Mouse (Mus musculus) erythroblast, embryonic 14.5 days (primary cell): ENCODE measurements at regions not wholly inside any gene's neighbourhood (a gene's known extent, or its start where the extent isn't known, plus 50 kb on each side); places are given as distances from the start of the nearest gene placed in this dataset.

Source experiments
- H3K27me3 ChIP-seq: 2 replicates; pipeline ENCODE4 v1.6.1; 2012; ENCODE audit warnings: inconsistent platforms; ENCODE audit not compliant: control insufficient read depth
- H3K36me3 ChIP-seq: 2 replicates; pipeline ENCODE4 v1.6.1; 2012; ENCODE audit warnings: mild to moderate bottlenecking, inconsistent platforms; ENCODE audit not compliant: control insufficient read depth
- H3K4me1 ChIP-seq: 2 replicates; pipeline ENCODE4 v1.6.1; 2012; ENCODE audit warnings: inconsistent platforms; ENCODE audit not compliant: control insufficient read depth
- H3K4me3 ChIP-seq: replicated peaks from 2 replicates; pipeline ENCODE3; 2012; ENCODE audit warnings: moderate library complexity, mild to moderate bottlenecking, inconsistent platforms
- H3K9me3 ChIP-seq: 2 replicates; pipeline ENCODE4 v1.6.1; 2012; ENCODE audit warnings: low read length, inconsistent platforms, mixed read lengths; ENCODE audit not compliant: control insufficient read depth
- GATA1 ChIP-seq: IDR thresholded peaks from 2 replicates; pipeline ENCODE4 v1.6.1; 2012; ENCODE audit warnings: low read length, inconsistent platforms, mixed read lengths
- TAL1 ChIP-seq: IDR thresholded peaks from 3 replicates; pipeline ENCODE4 v1.6.1; 2012; ENCODE audit warnings: low read length, inconsistent platforms, mixed read lengths

DNA sequence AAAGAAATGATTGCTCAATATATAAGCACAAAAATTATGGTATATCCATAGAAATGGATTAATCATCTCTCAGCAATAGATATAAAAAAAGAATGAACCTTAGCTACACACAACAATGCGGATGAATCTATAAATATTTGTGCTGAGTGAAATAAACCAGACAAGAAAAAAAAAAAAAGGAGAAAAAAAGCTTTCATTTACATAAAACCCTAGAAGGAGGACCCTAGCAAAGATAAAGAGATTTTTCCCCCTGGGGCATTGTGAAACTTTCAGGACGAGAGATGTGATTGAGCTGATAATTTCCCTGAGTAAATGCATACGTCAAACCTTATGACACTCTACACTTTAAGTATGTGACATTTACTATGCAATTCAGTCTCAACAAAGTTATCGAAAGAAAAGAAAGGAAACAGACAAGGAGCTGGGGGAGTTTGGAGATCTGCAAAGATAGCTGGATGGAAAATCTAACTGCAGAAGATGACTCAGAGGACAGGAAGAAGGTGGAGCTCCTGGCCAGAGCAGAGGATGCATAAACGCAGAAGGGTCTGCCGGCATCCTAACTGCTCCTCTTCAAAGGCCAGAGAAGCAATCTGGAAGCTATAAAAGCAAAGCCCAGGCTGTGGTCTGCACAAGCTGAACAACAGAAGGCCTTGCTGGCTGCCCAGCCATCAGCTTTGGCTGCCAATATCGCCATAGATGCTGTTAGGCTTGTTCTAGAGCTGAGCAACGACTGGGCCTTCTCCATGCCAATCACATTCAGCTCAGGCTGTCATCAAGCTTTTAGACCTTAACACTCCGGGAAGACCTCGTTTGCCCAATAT lies 115.6 kb upstream of the Nabp1 start:
- Histone ChIP-seq H3K4me3 (no peak overlapping the region), H3K4me1 (no peaks in the 10 kb centered on the region), H3K9me3 (no peaks in the 10 kb centered on the region), H3K27me3 (no peaks in the 10 kb centered on the region), H3K36me3 (no peaks in the 10 kb centered on the region)
- TF ChIP-seq GATA1 = no peak
- TF ChIP-seq TAL1 = no peak

DNA sequence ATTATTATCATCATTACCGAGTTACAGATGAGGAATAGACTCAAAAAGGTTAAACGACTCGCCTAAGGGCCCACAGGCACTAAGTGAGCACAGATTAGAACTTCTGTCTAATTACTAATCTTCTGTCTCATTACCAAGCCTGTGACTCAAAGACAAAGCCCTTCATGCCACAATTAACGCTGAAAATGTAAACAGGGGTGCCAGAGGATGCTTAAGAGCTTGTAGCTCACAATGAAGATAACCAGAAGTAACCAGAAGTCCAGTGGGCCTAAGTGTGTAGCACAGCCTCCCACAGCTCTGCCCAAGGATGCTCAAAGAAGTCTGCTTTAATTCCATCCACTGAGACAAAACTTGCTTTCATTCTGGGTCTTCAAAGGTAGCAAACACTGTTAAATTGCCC lies 113.7 kb upstream of the Nabp1 start:
- Histone ChIP-seq H3K4me3 (no peak overlapping the region), H3K27me3 (no peaks in the 10 kb centered on the region), H3K9me3 (no peaks in the 10 kb centered on the region), H3K4me1 (no peaks in the 10 kb centered on the region), H3K36me3 (no peaks in the 10 kb centered on the region)
- TF ChIP-seq GATA1 = no peak
- no peak for TF ChIP-seq TAL1

DNA sequence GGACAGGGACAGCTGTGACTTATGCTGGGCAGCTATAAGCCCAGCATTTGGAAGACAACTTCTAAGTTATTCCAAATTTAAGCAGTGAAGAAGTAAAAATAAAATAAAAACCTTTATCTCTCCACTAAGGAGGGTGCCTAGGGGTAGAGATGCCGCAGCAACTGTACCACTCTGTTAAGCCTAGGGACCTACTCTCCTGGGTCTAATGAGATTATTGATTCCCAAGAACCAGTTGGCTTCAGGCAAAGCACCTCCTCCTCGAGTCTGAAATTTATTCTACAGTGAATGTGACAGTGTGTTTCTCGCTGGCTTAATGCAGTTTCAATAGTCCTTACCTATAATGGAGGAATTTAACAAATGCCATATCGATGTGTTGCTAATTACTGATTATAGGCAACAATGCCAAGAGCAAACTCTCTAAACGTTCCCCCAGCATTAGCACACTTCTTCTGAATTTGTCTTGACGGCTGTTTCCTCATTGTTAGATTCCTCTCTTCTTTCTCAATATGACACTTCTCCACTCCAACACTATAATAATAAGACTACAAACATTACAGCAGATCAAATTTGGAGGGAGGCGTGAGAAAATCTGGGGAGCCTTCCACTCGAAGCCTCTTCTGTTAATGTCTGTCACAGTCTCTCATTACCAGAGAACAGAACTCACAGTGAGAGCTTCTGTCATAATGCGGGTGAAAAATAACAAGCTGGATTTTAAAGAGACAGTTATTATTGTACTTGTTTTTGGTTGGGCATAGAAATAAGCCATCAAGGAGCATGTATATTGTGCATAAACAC lies 112.6 kb upstream of the Nabp1 start:
- Histone ChIP-seq H3K4me3 (no peak overlapping the region), H3K9me3 (no peaks in the 10 kb centered on the region), H3K27me3 (no peaks in the 10 kb centered on the region), H3K4me1 (no peaks in the 10 kb centered on the region), H3K36me3 (no peaks in the 10 kb centered on the region)
- TF ChIP-seq GATA1 (no peak), TAL1 (no peak)

DNA sequence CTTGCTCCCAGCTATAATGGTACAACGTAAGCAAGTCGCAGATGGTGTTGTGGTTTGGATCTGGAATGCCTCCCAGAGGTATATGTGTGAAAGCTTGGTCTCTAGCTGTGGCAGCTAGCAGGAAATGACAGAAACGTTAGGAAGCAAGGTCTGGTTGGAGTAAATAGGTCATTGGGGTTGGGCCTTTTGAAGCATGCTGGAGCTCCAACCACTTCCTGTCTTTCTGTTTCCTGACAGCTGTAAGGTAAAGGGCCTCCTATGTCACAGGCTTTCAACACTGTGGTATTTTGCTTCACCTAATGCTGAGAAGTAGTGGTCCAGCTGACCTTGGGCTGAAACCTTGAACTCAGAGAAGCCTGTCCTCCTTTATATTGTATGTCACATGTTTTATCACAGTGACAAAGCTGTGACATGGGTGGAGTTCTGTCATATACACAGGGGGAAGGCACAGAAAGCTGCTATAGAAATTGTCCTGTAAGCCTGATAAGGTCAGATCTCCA lies 106.8 kb upstream of the Nabp1 start:
- Histone ChIP-seq H3K27me3 (0 out of 2 replicates have a peak, but pooled peaks cover 2% of the 10 kb centered on the region), H3K4me3 (no peak overlapping the region), H3K4me1 (peaks cover 21% of the 10 kb centered on the region), H3K9me3 (no peaks in the 10 kb centered on the region), H3K36me3 (no peaks in the 10 kb centered on the region)
- TF ChIP-seq TAL1 (no peak), GATA1 (no peak)

DNA sequence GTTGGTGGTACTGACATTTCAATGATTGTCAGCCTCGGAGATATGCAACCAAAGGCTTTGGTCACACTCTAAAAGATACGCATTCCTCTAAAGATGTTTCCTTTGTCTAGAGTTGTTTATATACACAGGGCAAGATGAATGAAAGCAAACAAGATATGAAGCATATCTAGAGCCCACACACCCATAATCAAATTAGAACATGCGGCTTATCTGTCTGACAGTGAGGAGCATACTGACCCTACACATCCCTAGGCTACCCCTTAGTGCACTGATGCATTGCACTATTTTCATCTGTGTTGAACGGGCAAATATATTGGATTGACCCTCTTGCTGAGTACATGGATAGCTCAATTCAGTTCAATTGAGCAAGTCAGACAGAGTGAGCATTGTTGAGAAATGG lies 105.6 kb upstream of the Nabp1 start:
- no peak for TF ChIP-seq GATA1
- TF ChIP-seq TAL1 = no peak
- Histone ChIP-seq H3K4me1 (peaks cover 21% of the 10 kb centered on the region), H3K4me3 (no peak overlapping the region), H3K27me3 (0 out of 2 replicates have a peak, but pooled peaks cover 2% of the 10 kb centered on the region), H3K36me3 (no peaks in the 10 kb centered on the region), H3K9me3 (no peaks in the 10 kb centered on the region)

DNA sequence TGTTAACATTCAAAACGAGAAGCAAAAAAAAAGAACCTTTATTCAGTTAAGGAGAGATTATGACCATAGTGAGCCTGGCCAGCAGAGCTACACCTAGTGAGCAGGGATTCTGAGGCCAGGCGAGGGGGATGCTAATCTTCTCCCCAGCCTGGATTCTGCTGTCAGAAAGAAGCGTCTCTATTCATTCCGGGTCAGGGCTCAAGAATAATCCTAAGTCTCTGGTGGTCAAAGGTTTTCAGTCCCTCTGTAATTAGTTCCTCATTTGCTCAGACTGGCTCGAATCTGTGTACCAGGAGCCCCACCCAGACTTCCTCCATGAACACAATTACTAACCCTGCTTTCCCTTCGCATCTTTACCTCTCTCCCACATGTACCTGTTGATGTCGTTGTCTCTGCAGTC lies 101.8 kb upstream of the Nabp1 start:
- no peak for TF ChIP-seq GATA1
- no peak for TF ChIP-seq TAL1
- H3K4me3 ChIP-seq = no peak overlapping the region
- H3K27me3 ChIP-seq = 0 out of 2 replicates have a peak, but pooled peaks cover 2% of the 10 kb centered on the region
- H3K4me1 ChIP-seq = peaks cover 16% of the 10 kb centered on the region
- no peaks in the 10 kb centered on the region for H3K9me3 ChIP-seq
- no peaks in the 10 kb centered on the region for H3K36me3 ChIP-seq

DNA sequence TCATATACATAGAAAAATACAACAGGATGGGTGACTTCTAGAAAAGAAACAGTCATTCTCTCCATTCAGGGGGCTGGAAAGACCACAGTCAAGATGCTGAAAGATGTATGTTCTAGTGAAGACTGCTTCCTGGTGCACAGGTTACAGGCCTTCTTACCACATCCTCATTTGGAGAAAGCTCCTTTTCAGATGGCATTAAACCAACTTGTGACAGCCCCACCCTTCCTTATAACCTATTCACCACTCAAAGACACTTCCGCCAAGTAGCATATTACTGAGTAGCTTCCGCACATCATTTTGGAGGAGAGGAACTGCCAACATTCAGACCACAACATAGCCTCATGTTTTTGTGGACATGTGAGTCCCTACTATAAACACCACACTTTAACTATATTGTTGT lies 99.5 kb upstream of the Nabp1 start:
- H3K36me3 ChIP-seq = no peaks in the 10 kb centered on the region
- no peak for TF ChIP-seq TAL1
- TF ChIP-seq GATA1 = no peak
- H3K4me3 ChIP-seq = no peak overlapping the region

GRCm38 (mm10) chr1:51572314-51573078 lies 94.3 kb upstream of the Nabp1 start:
- H3K27me3 ChIP-seq = no peaks in the 10 kb centered on the region
- no peak overlapping the region for H3K4me3 ChIP-seq
- H3K4me1 ChIP-seq = no peaks in the 10 kb centered on the region
- no peaks in the 10 kb centered on the region for H3K36me3 ChIP-seq
- TF ChIP-seq TAL1 (no peak), GATA1 (no peak)
- H3K9me3 ChIP-seq = no peaks in the 10 kb centered on the region

More for the DNA sequence above, 99.5 kb upstream of the Nabp1 start:
- Histone ChIP-seq H3K4me1 (no peaks in the 10 kb centered on the region), H3K27me3 (0 out of 2 replicates have a peak, but pooled peaks cover 2% of the 10 kb centered on the region), H3K9me3 (no peaks in the 10 kb centered on the region)
